Mouse (Mus musculus) spleen, postnatal 36 days (tissue): ENCODE results near the gene Vmn2r63.
A peak's percentile ranks its signal among the peaks of the same experiment; 100 is the strongest.
"Not testable (repeated sequence)": the region's sequence is repeated elsewhere in the genome, so short reads cannot be mapped to it uniquely, and the experiment has no call there.

Experiments
- DNase-seq, 2 experiments: peaks; one replicate each; pipeline ENCODE4 v3.0.0; 2022; ENCODE audit warnings: low spot score in 2 of 2, mixed read lengths in 1 of 2

Vmn2r63 gene

DNA sequence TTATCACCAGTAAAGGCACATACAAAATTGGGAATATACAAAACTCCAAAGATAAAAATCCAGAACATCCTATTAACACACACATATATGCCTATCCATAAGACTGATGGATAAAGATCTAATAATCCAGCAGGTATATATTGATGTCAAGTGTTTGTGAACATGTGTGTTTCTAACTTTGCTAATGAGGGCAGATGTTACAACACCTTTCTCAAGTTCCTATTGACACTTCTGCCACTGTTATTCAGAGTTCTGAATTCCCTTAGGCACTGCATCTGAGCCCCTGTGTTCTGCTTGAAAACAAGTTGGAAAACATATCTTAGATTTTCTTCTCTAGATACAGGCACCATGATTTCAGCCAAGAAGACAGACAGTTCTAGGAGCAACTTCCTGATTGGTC is at the start of gene Vmn2r63:
Gene Vmn2r63 (minus strand): TSS at position 101 of the 400 bp plus-strand sequence.
- not testable (repeated sequence) for DNase-seq

DNA sequence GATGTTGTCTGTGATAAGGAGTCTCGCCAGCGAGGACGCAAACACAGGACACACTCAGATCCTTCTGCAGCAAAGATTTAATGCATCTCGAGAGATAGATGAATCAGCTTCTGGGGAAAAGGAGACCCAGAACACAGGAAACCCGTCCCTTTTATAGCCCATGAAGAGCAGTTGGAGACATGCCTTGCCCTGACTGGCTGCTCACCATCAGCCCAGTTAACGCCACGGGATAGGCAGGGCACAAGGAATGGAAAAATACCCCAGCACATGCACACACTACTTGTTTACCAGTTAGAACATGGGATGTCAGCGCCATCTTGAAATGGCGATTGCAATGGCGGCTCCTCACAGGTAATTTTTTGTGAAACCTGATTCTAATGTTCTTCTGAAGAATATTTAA is 47.1 kb upstream of the Vmn2r63 start:
- no peak for DNase-seq

DNA sequence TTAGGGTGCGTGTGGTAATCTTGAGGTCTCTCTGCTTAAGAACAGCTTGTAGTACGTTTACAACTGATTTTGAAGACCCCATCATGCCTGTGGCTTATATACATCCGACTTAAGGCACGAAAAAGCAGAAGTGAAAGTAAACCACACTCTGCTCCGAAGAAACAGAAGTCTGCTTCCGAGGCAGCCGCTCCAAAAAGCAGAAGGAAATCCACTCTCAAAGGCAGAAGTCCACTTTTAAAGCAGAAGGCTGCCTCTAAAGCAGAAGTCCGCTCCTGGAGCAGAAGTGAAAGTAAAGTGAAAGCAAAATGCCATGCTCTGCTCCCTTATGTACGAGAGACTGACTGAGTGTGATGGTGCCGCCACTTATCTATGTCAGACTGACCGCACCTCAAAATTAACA is 46.5 kb upstream of the Vmn2r63 start:
- DNase-seq: peak; percentile 61 to 63

DNA sequence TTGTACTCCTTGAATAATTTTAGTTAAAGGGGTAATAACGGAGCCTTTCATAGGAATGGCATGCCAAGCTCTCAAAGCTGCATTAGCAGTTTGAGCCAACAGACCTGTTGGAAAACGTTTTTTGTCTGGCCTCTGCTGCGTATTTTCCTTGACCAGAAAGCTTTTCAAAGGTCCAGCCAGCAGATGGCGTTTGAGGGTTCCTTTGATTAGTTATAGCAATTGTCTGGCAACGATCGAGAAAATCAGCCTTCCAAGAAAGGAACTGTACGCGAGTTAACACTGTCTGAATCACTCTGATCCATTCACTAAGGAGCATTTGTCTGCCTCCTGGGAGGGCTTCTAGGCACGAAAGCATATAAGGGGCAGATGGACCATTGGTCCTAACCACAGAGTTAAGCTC is 31.6 kb upstream of the Vmn2r63 start:
- DNase-seq: no peak

DNA sequence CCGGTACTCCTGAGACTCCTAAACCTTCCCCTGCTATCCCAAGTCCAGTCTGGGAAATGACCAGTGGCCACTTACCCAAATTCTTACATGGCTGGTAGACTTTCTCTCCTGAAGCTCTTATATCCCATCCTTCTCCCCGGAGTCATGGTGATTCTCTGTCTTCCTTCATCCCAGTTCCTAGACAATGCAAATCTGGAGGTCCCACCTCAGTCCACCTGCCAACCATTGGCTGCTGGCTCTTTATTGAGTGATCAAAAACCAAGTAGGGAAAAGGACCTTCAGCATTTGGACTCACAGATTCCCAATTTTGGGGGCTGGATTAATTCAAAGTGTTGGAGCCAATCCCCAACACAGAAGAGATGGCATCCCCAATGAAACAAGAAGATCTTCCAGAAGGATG is 35.6 kb downstream of the Vmn2r63 start:
- DNase-seq: not testable (repeated sequence)

DNA sequence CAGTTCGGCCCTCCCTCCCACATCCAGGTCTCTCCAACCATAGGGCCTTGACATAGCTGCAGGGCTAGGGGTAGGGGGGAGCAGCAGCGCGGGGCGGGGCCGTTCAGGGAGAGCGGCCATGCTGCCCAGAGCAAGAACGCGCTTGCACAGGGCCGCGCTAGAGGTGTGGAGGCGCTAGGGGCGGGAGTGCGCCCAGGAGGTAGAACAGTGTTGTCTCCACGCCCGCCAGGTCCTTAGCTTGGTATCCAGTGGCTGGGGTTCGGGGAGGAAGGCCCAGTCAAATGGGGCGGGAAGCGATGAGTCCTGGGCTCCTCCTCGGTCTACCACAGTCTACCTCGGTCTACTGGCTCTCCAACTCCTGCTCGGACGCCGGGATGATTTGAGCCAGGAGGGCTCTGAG is 55.5 kb downstream of the Vmn2r63 start:
- DNase-seq: no peak

DNA sequence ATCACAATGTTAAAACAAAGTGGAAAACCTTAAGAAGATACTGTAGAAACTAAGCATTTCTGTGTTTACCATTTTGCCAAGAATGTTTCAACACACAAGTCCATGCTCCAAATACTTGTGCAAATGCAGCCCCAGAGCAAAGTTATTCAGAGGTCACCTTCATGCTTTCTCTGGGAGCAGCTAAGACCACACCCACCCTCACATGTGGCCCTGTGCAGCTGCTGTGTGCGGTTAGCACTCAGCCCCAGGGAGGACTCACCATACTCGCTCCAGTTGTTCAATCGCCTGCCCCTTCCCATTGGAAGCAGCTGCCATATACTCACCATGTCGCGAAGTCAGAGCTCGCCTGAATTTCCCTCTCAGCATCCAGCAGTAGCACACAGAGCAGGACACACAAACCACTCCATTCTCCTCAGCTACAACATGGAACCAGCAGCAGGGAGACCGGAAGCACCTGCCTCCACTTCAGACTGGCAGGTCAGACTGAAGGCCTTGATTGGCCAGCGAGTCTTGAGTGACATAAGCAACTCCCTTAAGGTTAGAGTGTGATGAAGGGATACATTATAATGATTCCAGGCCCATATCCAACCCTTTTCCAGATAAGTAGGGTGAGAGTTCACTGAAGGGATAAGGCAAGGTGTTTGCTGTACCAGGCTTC is 66.7 kb downstream of the Vmn2r63 start, which contains the start of gene Gm2381:
Gene Gm2381 (minus strand): TSS at position 434 of the 658 bp plus-strand sequence.
- not testable (repeated sequence) for DNase-seq
